Mouse (Mus musculus) cerebral cortex, adult 2 months (tissue): ENCODE measurements around the gene Bet1l.

Source experiments
- WGBS: fragments of 180-500 bp; shearing (Covaris S2); methylation state at CpG from one replicate; pipeline ENCODE4 v1.1.7; 2018; 5-methylcytosine and 5-hydroxymethylcytosine counted together

The Bet1l gene

GRCm38 (mm10) chr7:140857550-140858505 lies at the start of gene Bet1l:
TSS of gene Bet1l (minus strand) at chr7:140857577.
- WGBS = 17% methylated on average over 40 of the region's 40 CpGs

- 78% methylated on average over 13 of the region's 13 CpGs for WGBS
These were observed 49.8 kb upstream of the Bet1l start for GRCm38 (mm10) chr7:140907131-140907530.

- WGBS = 94% methylated on average over 2 of the region's 2 CpGs
These were observed 48.3 kb upstream of the Bet1l start for GRCm38 (mm10) chr7:140905642-140906081.

- 33% methylated on average over 13 of the region's 13 CpGs for WGBS
These were observed 45.8 kb upstream of the Bet1l start for GRCm38 (mm10) chr7:140903212-140903611.

GRCm38 (mm10) chr7:140902036-140902875 lies 44.9 kb upstream of the Bet1l start:
- WGBS = 77% methylated on average over 15 of the region's 15 CpGs

GRCm38 (mm10) chr7:140900220-140900619 lies 42.8 kb upstream of the Bet1l start, which contains the start of gene Cox8b:
TSS of gene Cox8b (minus strand) at chr7:140900446.
- WGBS = 57% methylated on average over 10 of the region's 10 CpGs

- WGBS = 68% methylated on average over 3 of the region's 3 CpGs
These were observed 41.7 kb upstream of the Bet1l start for GRCm38 (mm10) chr7:140899121-140899520.

GRCm38 (mm10) chr7:140897863-140898262 lies 40.5 kb upstream of the Bet1l start:
- WGBS = 84% methylated on average over 7 of the region's 7 CpGs

- WGBS = 91% methylated on average over 3 of the region's 3 CpGs
These were observed 37.2 kb upstream of the Bet1l start for GRCm38 (mm10) chr7:140894611-140895010.

- WGBS = 69% methylated on average over 7 of the region's 7 CpGs
These were observed 36.7 kb upstream of the Bet1l start for GRCm38 (mm10) chr7:140894031-140894430.

- 96% methylated on average over 16 of the region's 16 CpGs for WGBS
These were observed 33.3 kb upstream of the Bet1l start for GRCm38 (mm10) chr7:140890636-140891035.

- WGBS = under 1% methylated on average over 12 of the region's 12 CpGs
These were observed 25.1 kb upstream of the Bet1l start for GRCm38 (mm10) chr7:140882469-140882803.

GRCm38 (mm10) chr7:140881696-140882468 lies 24.5 kb upstream of the Bet1l start, which contains the start of the genes Psmd13 and Sirt3:
TSS of gene Psmd13 (plus strand) at chr7:140881968.
TSS of gene Sirt3 (minus strand) at chr7:140882309.
- WGBS = under 1% methylated on average over 59 of the region's 59 CpGs

GRCm38 (mm10) chr7:140880865-140881515 lies 23.6 kb upstream of the Bet1l start:
- WGBS = 8% methylated on average over 8 of the region's 8 CpGs

GRCm38 (mm10) chr7:140880419-140880818 lies 23.0 kb upstream of the Bet1l start:
- 74% methylated on average over 3 of the region's 3 CpGs for WGBS

GRCm38 (mm10) chr7:140879355-140879754 lies 22.0 kb upstream of the Bet1l start:
- 80% methylated on average over 7 of the region's 7 CpGs for WGBS

- 90% methylated on average over 6 of the region's 6 CpGs for WGBS
These were observed 20.0 kb upstream of the Bet1l start for GRCm38 (mm10) chr7:140877364-140877763.

- 73% methylated on average over 4 of the region's 4 CpGs for WGBS
These were observed 16.8 kb upstream of the Bet1l start for GRCm38 (mm10) chr7:140874224-140874623.

GRCm38 (mm10) chr7:140864761-140865160 lies 7.4 kb upstream of the Bet1l start:
- 88% methylated on average over 12 of the region's 12 CpGs for WGBS

GRCm38 (mm10) chr7:140860728-140861127 lies 3.4 kb upstream of the Bet1l start:
- 82% methylated on average over 5 of the region's 5 CpGs for WGBS

- 66% methylated on average over 6 of the region's 6 CpGs for WGBS
These were observed 2.6 kb upstream of the Bet1l start for GRCm38 (mm10) chr7:140859997-140860396.
